Mouse (Mus musculus) Muller cell, postnatal 12 days (primary cell): ENCODE measurements around the gene Sh2b3.

Experiments
- DNase-seq: peaks from one replicate; pipeline ENCODE4 v3.0.0-alpha.2; 2015; ENCODE audit errors: inconsistent ontology term

Gene Sh2b3

DNA sequence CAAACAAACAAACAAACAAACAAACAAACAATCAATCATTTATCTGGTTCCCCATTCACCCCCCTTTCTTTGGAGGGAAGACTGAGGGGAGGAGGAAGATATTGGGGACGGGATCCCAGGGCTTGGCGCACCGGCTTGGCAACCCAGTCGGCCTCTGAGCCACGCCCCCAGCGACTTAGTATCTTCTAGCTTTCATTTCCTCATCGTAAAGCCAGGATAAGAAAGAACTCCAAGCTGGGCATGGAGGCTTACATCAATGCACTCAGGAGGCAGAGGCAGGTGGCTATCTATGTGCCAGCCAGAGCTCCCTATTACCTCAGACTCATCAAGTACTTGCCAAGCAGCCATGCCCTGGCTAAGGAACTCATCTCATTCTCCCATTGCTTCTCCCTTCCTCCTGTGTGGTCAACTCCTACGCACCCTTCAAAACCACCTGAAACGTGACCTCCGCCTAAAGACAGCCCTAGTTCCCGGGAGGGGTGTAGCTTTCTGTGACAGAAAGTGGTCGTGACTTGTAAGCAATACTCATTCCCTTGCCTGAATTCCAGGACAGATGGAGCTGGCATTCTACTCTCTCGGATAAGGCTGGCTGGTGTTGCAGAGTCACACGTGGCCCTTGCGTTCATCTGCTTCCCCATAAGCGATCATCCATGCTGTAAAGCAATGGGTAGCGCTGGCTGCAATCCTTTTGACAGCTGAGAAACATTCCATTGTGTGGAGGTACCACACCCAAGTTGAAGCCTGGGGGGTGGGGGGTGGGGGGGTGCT is 5.9 kb upstream of the Sh2b3 start:
- no peak for DNase-seq

- peak; percentile 84 for DNase-seq
These were observed 5.2 kb upstream of the Sh2b3 start for GRCm38 (mm10) chr5:121842665-121843118.

DNA sequence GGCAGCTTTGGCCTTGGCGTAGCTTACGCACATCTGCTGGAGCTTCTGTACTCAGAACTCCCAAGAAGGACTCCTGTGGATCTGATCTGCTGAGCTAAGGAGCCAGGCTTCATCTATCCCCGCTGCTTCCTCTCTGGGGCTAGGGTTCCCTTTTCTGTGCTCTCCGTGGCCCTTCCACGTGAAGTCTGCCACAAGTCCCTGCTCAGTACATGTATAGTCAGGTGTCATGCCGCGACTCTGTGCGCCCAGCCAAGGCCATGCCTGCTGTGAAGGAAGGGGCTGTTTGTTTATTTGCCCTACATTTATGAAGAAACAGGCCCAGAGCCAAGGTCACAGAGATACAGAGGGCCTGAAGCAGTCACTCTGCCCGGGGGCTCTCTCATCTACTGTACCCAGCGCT is 4.5 kb upstream of the Sh2b3 start:
- DNase-seq: no peak

DNA sequence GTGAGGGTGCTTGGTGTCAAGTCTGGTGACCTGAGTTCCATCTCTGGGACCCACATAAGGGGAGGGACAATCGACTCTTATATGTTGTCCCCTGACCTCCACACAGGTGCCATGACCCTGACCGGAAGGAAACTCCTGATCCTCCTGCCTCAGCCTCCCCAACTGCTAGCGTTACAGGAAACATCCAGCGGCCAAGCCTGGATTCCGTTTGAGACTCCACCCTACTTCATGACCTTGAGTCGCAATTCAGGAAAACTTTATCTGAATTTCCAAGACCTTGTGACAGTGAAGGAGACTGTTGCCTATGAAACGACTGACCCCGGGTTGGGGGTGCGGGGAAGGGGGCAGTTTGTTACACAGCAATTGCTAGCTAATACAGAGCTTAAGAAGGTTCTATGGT is 4.1 kb upstream of the Sh2b3 start:
- no peak for DNase-seq

DNA sequence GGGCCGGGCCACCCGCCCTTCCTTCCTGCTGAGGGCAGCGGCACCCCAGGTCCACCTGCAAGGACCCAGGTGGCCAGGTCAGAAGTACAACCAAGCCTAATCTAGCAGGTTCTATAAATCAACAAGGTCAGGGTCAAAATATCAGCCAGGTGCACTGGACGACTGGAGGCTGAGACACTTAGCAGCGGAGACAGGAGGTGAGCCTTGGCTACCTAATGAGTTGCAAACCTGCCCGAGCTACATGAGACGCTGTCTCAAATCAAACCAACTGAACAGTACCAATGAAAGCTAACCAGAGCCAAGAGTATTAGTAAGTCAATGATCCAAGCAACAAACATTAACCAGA is 1.7 kb upstream of the Sh2b3 start:
- DNase-seq: no peak

DNA sequence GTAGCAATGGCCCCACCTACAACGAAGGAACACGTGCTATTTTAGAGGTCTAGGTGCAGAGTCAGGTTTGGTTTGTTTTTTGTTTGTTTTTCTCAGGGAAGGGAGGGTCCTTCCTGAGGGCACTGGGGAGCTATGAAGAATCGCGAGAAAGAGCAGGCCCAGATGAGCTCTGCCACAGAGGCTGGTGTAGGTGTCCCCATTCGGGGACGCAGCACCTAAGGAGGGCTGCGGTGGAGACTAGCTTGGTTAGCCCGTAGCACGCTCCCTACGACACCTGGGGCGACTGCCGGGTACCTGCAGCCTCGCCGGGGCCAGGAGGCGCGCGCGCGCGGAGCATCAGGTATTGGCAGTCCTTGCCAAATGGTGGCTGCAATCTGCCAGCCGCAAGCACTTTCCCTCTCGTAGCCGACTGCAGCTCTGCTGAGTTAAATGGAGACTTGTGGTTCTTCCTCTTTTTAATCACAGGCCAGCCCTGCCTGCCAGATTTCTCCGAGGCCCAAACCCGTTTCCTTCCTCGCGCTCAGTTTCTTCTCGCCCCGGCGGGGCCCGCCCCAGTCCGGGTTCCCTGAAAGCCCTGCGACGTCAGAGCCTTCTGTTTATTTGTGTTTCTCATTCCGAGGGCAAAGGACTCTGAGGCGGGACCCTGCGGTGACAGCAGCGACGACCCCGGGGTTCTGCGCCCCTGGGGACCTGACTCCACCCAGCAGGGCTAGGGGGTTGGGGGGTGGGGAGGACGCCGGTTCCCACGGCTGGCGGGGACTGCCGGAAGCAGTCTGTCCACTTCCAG is 1.1 kb upstream of the Sh2b3 start:
- DNase-seq: no peak

GRCm38 (mm10) chr5:121836692-121837415 is 592 bp downstream of the Sh2b3 start:
- peak; percentile 96 for DNase-seq

DNA sequence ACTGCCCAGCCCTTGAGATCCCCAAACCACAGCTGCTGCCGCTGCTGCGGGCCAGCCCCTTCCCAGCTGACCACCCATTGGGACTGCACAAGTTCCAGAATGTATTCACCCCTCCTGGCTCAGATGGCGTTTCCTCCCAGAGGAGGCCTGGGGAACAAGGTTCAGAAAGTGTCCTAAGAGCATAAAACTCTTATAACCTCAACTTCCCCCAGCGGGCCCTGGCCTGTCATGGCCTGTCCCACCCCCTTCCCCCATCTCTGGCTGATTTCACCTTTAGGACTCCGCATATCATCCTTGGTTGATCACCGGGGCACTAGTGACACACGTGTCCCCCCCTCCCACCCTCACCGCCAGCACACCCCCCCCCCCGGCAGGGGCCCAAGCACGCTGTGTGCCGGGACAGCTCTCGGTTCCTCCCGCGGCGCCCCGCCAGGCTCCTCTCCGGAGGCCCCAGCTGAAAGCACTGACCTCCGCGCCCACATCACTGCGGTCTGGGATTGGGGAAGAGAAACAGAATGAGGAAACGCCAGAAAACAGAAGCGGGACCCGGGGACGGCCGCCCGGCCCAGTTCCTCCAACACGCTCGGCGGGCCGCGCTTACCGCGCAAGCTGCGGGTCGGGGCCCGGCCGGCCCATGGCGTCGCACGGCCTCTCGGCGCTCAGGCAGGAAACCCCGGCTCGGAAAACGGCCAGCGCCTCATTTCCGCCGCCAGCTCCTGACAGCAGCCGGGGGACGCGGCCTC is 1.3 kb downstream of the Sh2b3 start:
- DNase-seq: no peak

GRCm38 (mm10) chr5:121834991-121835747 is 2.3 kb downstream of the Sh2b3 start:
- no peak for DNase-seq

DNA sequence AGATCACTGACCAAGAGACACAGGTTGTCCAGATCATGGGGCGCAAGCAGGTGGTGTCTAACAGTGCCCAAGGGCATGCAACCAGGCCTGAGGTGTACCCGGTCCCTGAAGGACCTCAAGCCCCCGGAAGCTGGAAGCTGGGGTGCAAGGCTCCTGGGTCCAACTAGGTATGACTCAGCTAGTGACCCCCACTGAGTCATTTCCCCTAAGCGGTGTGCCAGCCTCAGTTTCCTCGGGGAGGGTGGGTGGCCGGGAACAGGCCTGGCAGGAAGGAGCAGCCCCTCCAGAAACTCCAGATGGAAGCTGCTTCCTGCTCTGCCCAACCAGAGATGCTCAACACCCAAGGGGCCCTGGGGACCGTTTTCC is 3.2 kb downstream of the Sh2b3 start:
- no peak for DNase-seq

DNA sequence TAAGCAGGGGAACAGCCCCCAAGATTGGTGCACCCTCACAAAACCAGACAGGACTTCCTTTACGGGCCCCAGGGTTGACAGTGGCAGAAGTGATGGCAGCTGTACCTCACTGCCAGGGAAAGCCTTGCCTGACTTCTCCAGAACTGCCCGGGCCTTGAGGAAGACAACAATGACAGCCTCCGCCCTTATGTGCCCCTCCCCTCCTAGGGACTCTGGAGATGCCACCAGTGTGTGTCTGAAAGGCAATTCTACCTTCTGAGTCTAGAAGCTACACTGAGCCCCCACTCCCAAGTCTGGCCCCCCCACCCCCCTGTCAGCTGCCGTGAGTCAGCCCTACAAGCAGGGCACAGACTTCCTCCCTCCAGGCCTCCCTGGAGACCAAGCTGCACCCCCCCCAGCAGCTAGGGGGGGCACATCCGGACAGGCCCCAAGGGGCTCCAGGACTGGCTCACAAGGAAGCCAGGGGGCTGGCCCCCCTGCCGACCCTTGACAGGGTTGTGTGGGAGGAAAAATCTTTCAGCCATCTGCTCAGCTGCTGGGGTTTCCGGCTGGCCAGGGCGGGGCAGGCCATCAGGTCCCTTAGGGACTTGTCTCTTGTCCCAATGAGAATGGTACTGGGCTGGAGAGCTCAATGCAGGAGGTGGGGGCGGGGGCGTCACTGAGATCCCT is 3.7 kb downstream of the Sh2b3 start:
- DNase-seq: no peak

DNA sequence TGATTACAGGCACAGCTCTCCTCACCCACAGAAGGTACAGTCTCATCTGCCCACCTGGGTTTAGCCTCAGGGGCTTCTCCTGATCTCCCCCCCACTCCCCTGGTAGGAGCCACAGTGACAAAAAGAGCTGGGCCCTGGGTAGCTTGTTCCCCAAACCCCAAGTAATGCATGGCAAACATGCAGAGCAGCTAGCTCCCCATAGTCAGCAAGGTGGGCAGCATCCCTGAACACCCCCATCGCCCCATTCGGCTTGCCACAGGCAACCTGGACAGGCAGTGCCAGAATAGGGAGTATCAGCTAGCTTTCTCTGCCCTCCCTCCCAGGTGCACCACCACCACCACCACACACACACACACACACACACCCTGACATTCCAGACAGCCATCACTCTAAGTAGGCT is 4.3 kb downstream of the Sh2b3 start:
- no peak for DNase-seq

DNA sequence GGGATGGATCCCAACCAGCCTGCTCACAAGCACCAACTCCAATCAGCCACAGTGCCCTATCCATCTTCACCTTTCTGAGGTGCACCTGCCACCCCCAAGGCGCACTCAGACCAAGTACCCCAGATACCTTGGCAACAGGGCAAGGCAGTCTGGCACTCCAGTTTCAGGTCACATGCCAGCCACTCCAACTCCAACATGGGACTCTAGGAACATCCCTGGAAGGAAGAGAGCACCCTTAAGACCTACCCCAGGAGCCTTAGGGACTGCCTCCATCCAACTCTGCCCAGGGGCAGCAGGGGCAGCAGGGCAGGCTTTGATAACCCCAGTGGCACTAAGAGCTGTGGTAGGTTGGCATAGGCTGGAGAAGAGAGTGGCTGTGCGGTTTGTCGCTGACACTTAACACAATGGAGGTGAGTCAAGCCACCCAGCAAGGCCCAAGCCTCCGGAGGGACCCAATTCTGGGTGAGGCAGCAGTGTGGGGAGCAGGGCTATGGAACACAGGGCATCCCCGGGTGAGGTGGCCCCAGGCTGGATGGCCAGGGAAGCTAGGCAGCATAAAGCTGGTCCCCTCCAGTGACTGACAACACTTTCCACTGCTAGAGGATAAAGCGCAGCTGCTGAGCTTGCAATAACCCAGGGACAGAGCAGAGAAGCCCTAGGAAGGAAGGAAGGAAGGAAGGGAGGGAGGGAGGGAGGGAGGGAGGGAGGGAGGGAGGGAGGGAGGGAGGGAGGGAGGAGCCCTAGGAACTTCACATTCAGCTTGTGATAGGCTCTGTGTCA is 4.9 kb downstream of the Sh2b3 start:
- no peak for DNase-seq

- DNase-seq: no peak
These were observed 6.3 kb downstream of the Sh2b3 start for GRCm38 (mm10) chr5:121831002-121831601.

DNA sequence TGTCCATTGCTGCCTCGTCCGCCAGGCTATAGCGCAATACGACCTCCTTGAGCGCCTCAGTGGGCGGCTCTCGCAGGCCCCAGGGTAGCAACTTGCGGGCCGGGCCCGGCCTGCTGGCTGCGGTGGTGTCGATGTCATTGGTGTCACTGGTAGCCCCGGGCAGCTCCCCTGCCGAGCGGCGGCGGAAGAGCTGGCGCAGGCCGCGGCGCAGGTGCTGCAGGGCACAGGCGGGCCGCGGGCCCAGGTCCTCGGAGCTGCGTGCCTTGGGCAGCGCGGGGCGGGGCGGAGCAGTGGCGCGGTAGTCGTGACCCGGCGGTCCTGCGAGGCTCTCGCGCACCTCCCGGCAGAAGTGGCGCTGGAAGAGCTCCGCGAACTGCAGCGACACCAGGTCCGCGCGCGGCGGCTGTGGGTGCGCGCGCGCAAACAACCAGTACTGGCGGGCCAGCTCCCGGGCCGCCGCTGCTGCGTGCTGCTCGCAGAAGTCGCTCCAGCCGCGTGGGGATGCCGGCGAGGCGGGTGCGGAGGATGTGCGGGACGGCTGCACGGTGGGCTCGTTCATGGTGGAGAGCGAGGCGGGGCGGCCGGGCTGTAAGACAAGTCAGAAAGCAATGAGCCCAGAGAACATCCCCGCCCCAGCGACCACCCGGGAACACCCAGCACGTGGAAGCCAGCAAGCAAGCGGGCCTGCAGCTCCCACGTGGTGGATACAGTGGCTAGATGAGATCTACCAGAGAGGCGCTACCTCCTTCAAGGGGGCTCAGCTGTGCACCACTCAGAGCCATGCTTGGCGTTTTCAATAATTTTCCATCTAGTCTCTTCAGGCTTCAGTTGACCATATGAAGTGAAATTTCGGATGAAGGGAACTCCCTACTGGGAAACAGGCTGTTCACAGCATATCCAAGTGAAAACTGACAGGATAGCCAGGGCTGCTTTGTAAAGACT is 8.7 kb downstream of the Sh2b3 start:
- peak; percentile 66 for DNase-seq

DNA sequence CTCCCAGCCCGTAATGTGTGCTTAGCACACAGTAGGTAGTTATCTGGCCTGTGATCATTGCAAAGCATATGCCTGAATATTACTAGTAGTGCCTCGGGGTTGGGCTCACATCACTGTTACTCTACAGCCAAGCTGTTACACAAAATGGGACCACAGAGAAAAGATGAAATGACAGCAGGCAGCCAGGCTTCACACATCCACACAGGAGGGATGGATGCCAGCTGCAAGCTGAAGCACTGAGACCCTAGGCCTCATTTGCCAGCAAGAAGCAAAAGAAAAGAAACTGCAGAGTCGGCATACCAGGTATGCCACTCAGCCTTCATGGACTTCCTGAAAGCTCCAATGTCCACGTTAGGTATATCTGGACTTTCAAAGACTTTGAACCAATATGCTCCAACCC is 9.6 kb downstream of the Sh2b3 start:
- no peak for DNase-seq

DNA sequence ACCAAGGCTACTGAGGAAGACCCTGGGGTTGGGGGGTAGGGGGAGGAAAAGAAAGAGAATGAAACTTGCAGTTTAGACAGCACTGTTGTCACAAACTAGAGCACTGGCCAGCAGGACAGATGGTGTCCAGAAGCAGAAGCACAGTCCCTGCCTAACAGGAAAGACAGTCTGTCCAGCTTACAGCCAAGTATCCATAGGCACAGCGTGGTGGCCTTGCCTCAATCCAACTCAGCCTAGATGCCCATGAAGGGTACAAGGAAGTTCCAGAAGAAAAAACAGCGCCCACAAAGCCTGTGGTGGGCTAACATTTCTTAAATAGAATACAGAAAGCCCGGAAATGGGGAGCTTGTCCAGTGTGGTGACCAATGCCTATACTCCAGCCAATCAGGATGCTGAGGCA is 11.8 kb downstream of the Sh2b3 start:
- no peak for DNase-seq

- DNase-seq: no peak
These were observed 13.3 kb downstream of the Sh2b3 start for GRCm38 (mm10) chr5:121824121-121824520.
